Mouse (Mus musculus) hindbrain, embryonic 16.5 days (tissue): ENCODE measurements around the gene Cstf2t. TPM values are rescaled to one million over a fixed set of nuclear protein-coding genes. Genes with fewer than 3 reads are reported as not detected.
A peak's percentile ranks its signal among the peaks of the same experiment; 100 is the strongest.

Experiments used
- ATAC-seq: fragments of 200-750 bp; cut with Nextera tagmentation; 2 replicates; pipeline ENCODE4 v1.8.0; 2017; ENCODE audit warnings: moderate TSS enrichment, moderate library complexity
- H3K27ac ChIP-seq: fragments of 300-500 bp; sonication (generic); 2 replicates; pipeline ENCODE4 v1.5.1; 2014; ENCODE audit warnings: low read depth, mild to moderate bottlenecking, control low read depth, low read length, moderate library complexity
- H3K27me3 ChIP-seq: fragments of 300-500 bp; sonication (generic); replicated peaks from 2 replicates; pipeline ENCODE4 v1.6.1; 2014; ENCODE audit warnings: low read length; ENCODE audit not compliant: control insufficient read depth, insufficient read depth
- H3K36me3 ChIP-seq: fragments of 300-500 bp; sonication (generic); 2 replicates; pipeline ENCODE4 v1.6.1; 2014; ENCODE audit warnings: mild to moderate bottlenecking, low read length, moderate library complexity, mixed read lengths; ENCODE audit not compliant: control insufficient read depth, insufficient read depth
- H3K4me1 ChIP-seq: fragments of 300-500 bp; sonication (generic); 2 replicates; pipeline ENCODE4 v1.6.1; 2014; ENCODE audit warnings: low read depth, low read length; ENCODE audit not compliant: control insufficient read depth, insufficient read depth
- H3K4me2 ChIP-seq: fragments of 300-500 bp; sonication (generic); 2 replicates; pipeline ENCODE4 v1.6.1; 2014; ENCODE audit warnings: mild to moderate bottlenecking, low read length, control low read depth, moderate library complexity
- H3K4me3 ChIP-seq: fragments of 300-500 bp; sonication (generic); 2 replicates; pipeline ENCODE4 v1.5.1; 2014; ENCODE audit warnings: mild to moderate bottlenecking, low read length, control low read depth, moderate library complexity
- H3K9ac ChIP-seq: fragments of 300-500 bp; sonication (generic); 2 replicates; pipeline ENCODE4 v1.6.1; 2014; ENCODE audit warnings: low read depth, mild to moderate bottlenecking, control low read depth, low read length, moderate library complexity
- H3K9me3 ChIP-seq: fragments of 300-500 bp; sonication (generic); 2 replicates; pipeline ENCODE4 v1.6.1; 2014; ENCODE audit warnings: mild to moderate bottlenecking, low read length, moderate library complexity; ENCODE audit not compliant: control insufficient read depth
- WGBS: fragments of 180-500 bp; shearing (Covaris S2); extraction: QIAGEN DNeasy Blood & Tissue Kit; methylation state at CpG from one replicate; pipeline ENCODE4 v1.1.7; 2014; 5-methylcytosine and 5-hydroxymethylcytosine counted together
- polyA plus RNA-seq: library from polyadenylated mRNA; unstranded; fragments of >200 nt; fragmentation: Nextera tagmentation; extraction: Ambion mirVana; gene quantifications from 2 replicates; pipeline ENCODE4 v1.2.1, GENCODE M21; 2015

The Cstf2t gene
- polyA plus RNA-seq: 59.4 and 66.3 TPM in 2 replicates

- no peaks in the 10 kb centered on the region for H3K27me3 ChIP-seq
- H3K36me3 ChIP-seq: peaks cover 11% of the 10 kb centered on the region
- no peaks in the 10 kb centered on the region; the same call in 1 of the 2 replicates for H3K9me3 ChIP-seq
- peak; percentile 100 for ATAC-seq
- 2% methylated on average over 56 of the region's 56 CpGs for WGBS
- peak within 1 kb of the TSS; percentile 70 for H3K9ac ChIP-seq
- peak within 1 kb of the TSS; percentile 87 for H3K4me2 ChIP-seq
- H3K4me1 ChIP-seq: peaks cover 17% of the 10 kb centered on the region
- H3K4me3 ChIP-seq: peak within 1 kb of the TSS; percentile 60
- peak within 1 kb of the TSS; percentile 81 for H3K27ac ChIP-seq
Measured at GRCm38 (mm10) chr19:31082662-31083429, at the start of gene Cstf2t. Cstf2t (plus strand) TSS chr19:31082837.

GRCm38 (mm10) chr19:31038951-31039350 lies 43.7 kb upstream of the Cstf2t start:
- H3K27me3 ChIP-seq: no peaks in the 10 kb centered on the region
- H3K36me3 ChIP-seq: no peaks in the 10 kb centered on the region
- H3K9ac ChIP-seq: no peak overlapping the region
- ATAC-seq: no peak
- no peaks in the 10 kb centered on the region for H3K9me3 ChIP-seq
- H3K4me1 ChIP-seq: no peaks in the 10 kb centered on the region
- WGBS: 80% methylated on average over 3 of the region's 3 CpGs
- no peak overlapping the region for H3K27ac ChIP-seq
- H3K4me2 ChIP-seq: no peak overlapping the region
- no peak overlapping the region for H3K4me3 ChIP-seq

- Histone ChIP-seq H3K27ac (no peak overlapping the region), H3K27me3 (no peaks in the 10 kb centered on the region), H3K4me1 (no peaks in the 10 kb centered on the region), H3K36me3 (no peaks in the 10 kb centered on the region), H3K4me3 (no peak overlapping the region), H3K9ac (no peak overlapping the region), H3K9me3 (no peaks in the 10 kb centered on the region), H3K4me2 (no peak overlapping the region)
- ATAC-seq: no peak; the same call in 1 of the 2 replicates
- 87% methylated on average over 2 of the region's 2 CpGs for WGBS
Measured at GRCm38 (mm10) chr19:31040948-31041847, 41.4 kb upstream of the Cstf2t start.

- no peaks in the 10 kb centered on the region for H3K9me3 ChIP-seq
- H3K27ac ChIP-seq: no peak overlapping the region
- H3K4me3 ChIP-seq: no peak overlapping the region
- WGBS: 96% methylated on average over 4 of the region's 4 CpGs
- no peaks in the 10 kb centered on the region for H3K36me3 ChIP-seq
- H3K9ac ChIP-seq: no peak overlapping the region
- no peak for ATAC-seq
- H3K4me1 ChIP-seq: no peaks in the 10 kb centered on the region
- no peak overlapping the region for H3K4me2 ChIP-seq
- no peaks in the 10 kb centered on the region for H3K27me3 ChIP-seq
Measured at GRCm38 (mm10) chr19:31046601-31047000, 36.0 kb upstream of the Cstf2t start.

- WGBS: 79% methylated on average over 1 of the region's 1 CpGs
- H3K27me3 ChIP-seq: no peaks in the 10 kb centered on the region
- no peaks in the 10 kb centered on the region for H3K4me1 ChIP-seq
- no peak overlapping the region for H3K4me3 ChIP-seq
- no peak overlapping the region for H3K9ac ChIP-seq
- H3K36me3 ChIP-seq: no peaks in the 10 kb centered on the region
- no peak overlapping the region for H3K27ac ChIP-seq
- no peak for ATAC-seq
- H3K4me2 ChIP-seq: no peak overlapping the region
- H3K9me3 ChIP-seq: no peaks in the 10 kb centered on the region
Measured at GRCm38 (mm10) chr19:31064740-31065139, 17.9 kb upstream of the Cstf2t start.

GRCm38 (mm10) chr19:31065206-31065781 lies 17.3 kb upstream of the Cstf2t start:
- WGBS: 88% methylated on average over 11 of the region's 11 CpGs
- no peaks in the 10 kb centered on the region for H3K9me3 ChIP-seq
- H3K4me2 ChIP-seq: no peak overlapping the region
- no peaks in the 10 kb centered on the region for H3K27me3 ChIP-seq
- H3K27ac ChIP-seq: no peak overlapping the region
- H3K36me3 ChIP-seq: no peaks in the 10 kb centered on the region
- ATAC-seq: no peak
- H3K4me1 ChIP-seq: no peaks in the 10 kb centered on the region
- no peak overlapping the region for H3K9ac ChIP-seq
- no peak overlapping the region for H3K4me3 ChIP-seq

- Histone ChIP-seq H3K27ac (0 out of 2 replicates have a peak overlapping the region, but pooled peaks have one; percentile 19), H3K9me3 (no peaks in the 10 kb centered on the region), H3K36me3 (no peaks in the 10 kb centered on the region), H3K27me3 (no peaks in the 10 kb centered on the region), H3K4me3 (peak overlapping the region; percentile 23), H3K4me1 (peaks cover 3% of the 10 kb centered on the region), H3K9ac (no peak overlapping the region), H3K4me2 (peak overlapping the region; percentile 48)
- WGBS: 36% methylated on average over 24 of the region's 24 CpGs
- ATAC-seq: peak; percentile 80
Measured at GRCm38 (mm10) chr19:31073959-31074716, 8.5 kb upstream of the Cstf2t start.

- peak; percentile 69 for ATAC-seq
- Histone ChIP-seq H3K9ac (no peak overlapping the region), H3K27ac (0 out of 2 replicates have a peak overlapping the region, but pooled peaks have one; percentile 19), H3K4me2 (peak overlapping the region; percentile 48), H3K36me3 (no peaks in the 10 kb centered on the region), H3K4me1 (peaks cover 3% of the 10 kb centered on the region), H3K9me3 (no peaks in the 10 kb centered on the region), H3K4me3 (peak overlapping the region; percentile 23), H3K27me3 (no peaks in the 10 kb centered on the region)
- 6% methylated on average over 3 of the region's 3 CpGs for WGBS
Measured at GRCm38 (mm10) chr19:31074717-31075063, 7.9 kb upstream of the Cstf2t start.
